Comparison of ENCODE assay signal across 9 mouse cellular contexts in the genomic region with DNA sequence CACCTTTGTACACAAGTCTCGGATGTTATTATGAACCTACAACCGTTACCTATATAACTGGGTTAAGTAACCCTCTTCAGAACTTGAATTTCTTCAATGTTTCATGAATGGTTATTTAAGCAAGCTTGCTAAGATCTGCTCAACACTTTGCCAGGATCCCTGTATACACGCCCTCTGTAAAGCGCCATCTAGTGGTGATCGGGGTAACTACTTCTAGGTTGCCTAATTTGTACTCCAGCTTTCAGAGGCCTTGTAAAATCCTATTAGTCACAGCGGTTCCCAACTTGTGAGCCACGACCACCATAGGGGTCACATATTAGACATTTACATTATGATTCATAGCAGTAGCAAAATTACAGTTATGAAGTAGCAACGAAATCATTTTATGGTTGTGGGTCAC. TPM values are rescaled to one million over a fixed set of nuclear protein-coding genes. Genes with fewer than 3 reads are reported as not detected.
A peak's percentile ranks its signal among the peaks of the same experiment; 100 is the strongest.
DNase-seq lines count a peak whose midpoint lies in the region; ATAC-seq and TF ChIP-seq lines count a peak whose summit lies in the region.
"Had no signal": no experiment of that assay in that cellular context is flagged by ENCODE, and none has a peak within 500 bp of the region (broad histone marks: within the 10 kb centered on the region; RNA-seq: fewer than 3 reads in every experiment).

No protein-coding gene starts in this region.

- no peak overlapping the region for H3K27ac ChIP-seq in ES-E14 (ENCODE audit: insufficient read depth, low read depth, low read length, poor library complexity, severe bottlenecking)

- peaks cover 5 to 6% of the 10 kb centered on the region in 2 experiments; a peak in 2 of 4 replicates for H3K4me1 ChIP-seq in ES-E14 (ENCODE audit: control insufficient read depth in 2 of 2, insufficient read depth in 2 of 2, low read length in 2 of 2, poor library complexity in 1 of 2)

- TF ChIP-seq POLR2A in brain, embryonic 14.5 days (IDR thresholded peaks at IDR 0.05; ENCODE audit: borderline replicate concordance, extremely low read depth, insufficient read depth, insufficient read length, poor library complexity, severe bottlenecking) = no peak

- DNase-seq in ES-E14 (ENCODE audit: low read depth, low spot score) = peak; percentile 75
- peak; percentile 87 for DNase-seq in brain, embryonic 14.5 days (ENCODE audit: low read depth)
- DNase-seq in heart, postnatal 10 days = peak; percentile 79 to 89
- DNase-seq in large intestine, adult 2 months (ENCODE audit: low read depth, low spot score) = peak; percentile 39
- DNase-seq in lung, adult 18-20 months = peak; percentile 49 to 71
- DNase-seq in ovary, postnatal 10 days (ENCODE audit: low spot score) = peak; percentile 72
- DNase-seq in thymus, postnatal 14 days = peak; percentile 68

- ATAC-seq in erythroblast, adult 5-6 weeks (replicated peaks; ENCODE audit: low FRiP score, poor library complexity, severe bottlenecking) = peak; percentile 90

- H3K9me3 ChIP-seq in ES-E14 (ENCODE audit: control insufficient read depth, insufficient read depth, low read depth, low read length) = no peaks in the 10 kb centered on the region

- H3K9ac ChIP-seq in ES-E14 (ENCODE audit: insufficient read depth, low read depth, low read length, poor library complexity, severe bottlenecking) = no peak overlapping the region

- TF ChIP-seq CTCF in brain, embryonic 14.5 days (IDR thresholded peaks at IDR 0.05; ENCODE audit: borderline replicate concordance, extremely low read depth, insufficient read depth, insufficient read length) = peak; percentile 83; the same call in 1 of the 2 replicates

- H3K36me3 ChIP-seq in ES-E14 (ENCODE audit: control insufficient read depth, insufficient read depth, low read length, poor library complexity, severe bottlenecking) = no peaks in the 10 kb centered on the region

- in situ Hi-C loops in ES-E14 (cut with MboI; ENCODE audit: low sequenced_read_pairs in 2 of 2, unreplicated experiment in 2 of 2) = no loop called here

- intact Hi-C loops in heart, postnatal 10 days (cut with DNase I) = no loop called here

- H3K4me3 ChIP-seq in ES-E14 (ENCODE audit: insufficient read depth in 1 of 2, low read depth in 1 of 2, low read length in 2 of 2, poor library complexity in 1 of 2, severe bottlenecking in 1 of 2) = no peak overlapping the region

- WGBS in large intestine, adult 2 months = 25% methylated on average over 8 of the region's 8 CpGs

TF ChIP-seq in ES-E14, 5 proteins besides CTCF, POLR2A, EP300 and RAD21:
- TF ChIP-seq CHD2 (IDR thresholded peaks at IDR 0.05; ENCODE audit: low read depth, low read length) = no peak
- 0 out of 2 replicates have a peak, but pooled peaks have one; percentile 36 for TF ChIP-seq ZC3H11A (IDR thresholded peaks at IDR 0.05; ENCODE audit: borderline replicate concordance, low read depth, low read length)

RNA-seq across cellular contexts. Expression of a gene that starts 4.5 kb away (rescaled TPM):
- total RNA-seq in ES-E14 (2012; rRNA removed) = 0.11 and 0.13 TPM in 2 replicates
- polyA plus RNA-seq in brain, embryonic 14.5 days (2012; rRNA removed) = 0.50 and 1.1 TPM in 2 replicates
- total RNA-seq in erythroblast, adult 5-6 weeks (2015; ENCODE audit: low replicate concordance) = not detected in 2 replicates
- not detected in 2 replicates for total RNA-seq in erythroblast, adult 5-6 weeks (2017; ENCODE audit: low replicate concordance)
- not detected for total RNA-seq in heart, postnatal 10 days (2021)
- not detected in 2 replicates for polyA plus RNA-seq in large intestine, adult 2 months (2012; rRNA removed)
- polyA plus RNA-seq: liver, embryonic 16.5 days had no signal

RNA-seq across cellular contexts. Expression of a gene that starts 33.1 kb away (rescaled TPM):
- total RNA-seq in ES-E14 (2012; rRNA removed) = 117 and 127 TPM in 2 replicates
- 81.1 and 91.4 TPM in 2 replicates for polyA plus RNA-seq in brain, embryonic 14.5 days (2012; rRNA removed)
- 4.4 and 9.0 TPM in 2 replicates for total RNA-seq in erythroblast, adult 5-6 weeks (2015; ENCODE audit: low replicate concordance)
- total RNA-seq in erythroblast, adult 5-6 weeks (2017; ENCODE audit: low replicate concordance) = 16.9 and 74.1 TPM in 2 replicates
- total RNA-seq in heart, postnatal 10 days (2021) = 10 to 100 TPM; 59.1 to 61.9 TPM
- polyA plus RNA-seq in large intestine, adult 2 months (2012; rRNA removed) = 44.7 and 66.2 TPM in 2 replicates
